Mouse (Mus musculus): ENCODE measurements around the gene Gm28539. TPM values are rescaled to one million over a fixed set of nuclear protein-coding genes. Genes with fewer than 3 reads are reported as not detected.

Gene Gm28539
- polyA plus RNA-seq, 1 experiment from 2014 or later, result not detected

DNA sequence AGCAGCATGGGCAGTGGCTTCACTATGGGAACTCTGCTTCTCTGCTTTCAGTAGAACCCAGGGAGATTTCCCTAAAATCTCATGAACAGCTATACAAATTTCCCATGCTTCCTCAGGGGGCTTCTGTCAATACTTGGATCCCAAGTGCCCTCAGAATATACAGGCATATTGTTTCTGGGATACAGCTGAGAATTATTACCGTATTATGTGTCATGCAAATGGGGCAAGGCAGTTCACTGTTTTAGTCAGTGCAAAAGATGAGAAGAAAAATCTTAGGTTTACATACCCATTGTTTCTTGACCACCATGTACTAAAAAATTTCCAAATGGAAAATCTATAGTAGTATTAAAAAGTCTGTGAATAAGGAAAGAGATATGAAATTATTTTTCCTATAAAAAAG is 167.4 kb downstream of the Gm28539 start:
- H3K4me1 ChIP-seq (ENCODE audit: control insufficient read depth, insufficient read depth, low read length), result no peaks in the 10 kb centered on the region
- no peak overlapping the region for H3K9ac ChIP-seq (replicated peaks; ENCODE audit: low read depth, low read length)
- no peak overlapping the region for H3K4me2 ChIP-seq (replicated peaks; ENCODE audit: low read depth, low read length)
- H3K9me3 ChIP-seq (ENCODE audit: control insufficient read depth, low read depth, low read length), result no peaks in the 10 kb centered on the region
- H3K27ac ChIP-seq (ENCODE audit: low read length), result no peak overlapping the region
- H3K27me3 ChIP-seq (ENCODE audit: control insufficient read depth, insufficient read depth, low read length), result no peaks in the 10 kb centered on the region
- no peak for ATAC-seq (ENCODE audit: insufficient number of reproducible peaks, insufficient read depth, low FRiP score, low read depth)
- no peaks in the 10 kb centered on the region for H3K36me3 ChIP-seq (ENCODE audit: control insufficient read depth, insufficient read depth, low read length)
- no peak overlapping the region for H3K4me3 ChIP-seq (ENCODE audit: low read depth, low read length)
- 90% methylated on average over 1 of the region's 1 CpGs for whole genome bisulfite sequencing

DNA sequence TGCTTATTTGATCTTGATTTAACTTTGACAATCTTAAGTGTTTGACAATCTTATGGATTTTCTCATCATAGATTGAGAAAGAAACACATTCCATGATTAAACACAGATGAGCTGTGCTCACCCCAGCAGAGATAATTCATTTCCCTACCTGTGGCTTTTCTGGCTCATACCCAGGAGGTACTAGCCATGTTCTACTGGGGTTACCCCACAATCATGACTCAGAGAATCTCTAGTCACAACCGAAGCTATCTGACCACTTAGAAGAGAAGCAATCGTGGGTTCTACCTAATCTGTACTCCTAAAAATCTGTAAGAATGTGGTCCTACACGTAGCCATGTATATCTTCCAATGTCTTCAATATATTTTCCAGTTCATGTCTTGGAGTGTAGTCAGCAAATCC is 168.9 kb downstream of the Gm28539 start:
- Histone ChIP-seq H3K36me3 (ENCODE audit: control insufficient read depth, insufficient read depth, low read length) (no peaks in the 10 kb centered on the region), H3K4me2 (replicated peaks; ENCODE audit: low read depth, low read length) (no peak overlapping the region), H3K4me3 (ENCODE audit: low read depth, low read length) (no peak overlapping the region), H3K9ac (replicated peaks; ENCODE audit: low read depth, low read length) (no peak overlapping the region), H3K9me3 (ENCODE audit: control insufficient read depth, low read depth, low read length) (no peaks in the 10 kb centered on the region), H3K27me3 (ENCODE audit: control insufficient read depth, insufficient read depth, low read length) (no peaks in the 10 kb centered on the region), H3K27ac (ENCODE audit: low read length) (no peak overlapping the region), H3K4me1 (ENCODE audit: control insufficient read depth, insufficient read depth, low read length) (no peaks in the 10 kb centered on the region)
- 70% methylated on average over 3 of the region's 3 CpGs for WGBS
- ATAC-seq (ENCODE audit: insufficient number of reproducible peaks, insufficient read depth, low FRiP score, low read depth), result no peak

Other genes with a start within 250 kb of the Gm28539 start
- gene Tbx1, start 245.9 kb upstream of the Gm28539 start, polyA plus RNA-seq (2014; fragmentation: Nextera tagmentation; extraction: Ambion mirVana), result 0.53 and 1.1 TPM in 2 replicates
- 1.1 and 1.5 TPM in 2 replicates for gene Gp1bb, start 214.2 kb upstream of the Gm28539 start, polyA plus RNA-seq (2014; fragmentation: Nextera tagmentation; extraction: Ambion mirVana)
- 0.67 and 1.3 TPM in 2 replicates for gene Gm49601, start 210.2 kb upstream of the Gm28539 start, polyA plus RNA-seq (2014; fragmentation: Nextera tagmentation; extraction: Ambion mirVana)
- gene Sept5, start 206.6 kb upstream of the Gm28539 start, polyA plus RNA-seq (2014; fragmentation: Nextera tagmentation; extraction: Ambion mirVana), result 17.1 and 18.9 TPM in 2 replicates
- 15.5 and 17.9 TPM in 2 replicates for gene Cldn5, start 59.7 kb upstream of the Gm28539 start, polyA plus RNA-seq (2014; fragmentation: Nextera tagmentation; extraction: Ambion mirVana)
- 85.4 and 85.7 TPM in 2 replicates for gene Ufd1, start 24.8 kb upstream of the Gm28539 start, polyA plus RNA-seq (2014; fragmentation: Nextera tagmentation; extraction: Ambion mirVana)
- gene Cdc45, start 24.6 kb upstream of the Gm28539 start, polyA plus RNA-seq (2014; fragmentation: Nextera tagmentation; extraction: Ambion mirVana), result 43.1 and 43.8 TPM in 2 replicates
- 37.4 and 47.6 TPM in 2 replicates for gene 2510002D24Rik, start within 50 bp of the Gm28539 start, polyA plus RNA-seq (2014; fragmentation: Nextera tagmentation; extraction: Ambion mirVana)
- 87.2 and 91.6 TPM in 2 replicates for gene Mrpl40, start 40.3 kb downstream of the Gm28539 start, polyA plus RNA-seq (2014; fragmentation: Nextera tagmentation; extraction: Ambion mirVana)
- gene Hira, start 40.5 kb downstream of the Gm28539 start, polyA plus RNA-seq (2014; fragmentation: Nextera tagmentation; extraction: Ambion mirVana), result 16.3 and 16.8 TPM in 2 replicates